Mouse (Mus musculus): ENCODE data around the gene Il7r.
"Not testable (repeated sequence)": the region's sequence is repeated elsewhere in the genome, so short reads cannot be mapped to it uniquely, and the experiment has no call there.

Gene Il7r

GRCm38 (mm10) chr15:9530076-9530475 lies at the start of gene Il7r:
TSS of gene Il7r (minus strand) at chr15:9530176.
- no peak for DNase-seq (ENCODE audit: low spot score)

GRCm38 (mm10) chr15:9577303-9577702 lies 47.3 kb upstream of the Il7r start:
- DNase-seq (ENCODE audit: low spot score), result peak; percentile 75

- DNase-seq (ENCODE audit: low spot score), result peak; percentile 88
These were observed 44.8 kb upstream of the Il7r start for GRCm38 (mm10) chr15:9574796-9575195.

- no peak for DNase-seq (ENCODE audit: low spot score)
These were observed 43.4 kb upstream of the Il7r start for GRCm38 (mm10) chr15:9573361-9573760.

GRCm38 (mm10) chr15:9572664-9573063 lies 42.7 kb upstream of the Il7r start:
- DNase-seq (ENCODE audit: low spot score), result peak; percentile 23

GRCm38 (mm10) chr15:9571896-9572295 lies 41.9 kb upstream of the Il7r start:
- DNase-seq (ENCODE audit: low spot score), result no peak

GRCm38 (mm10) chr15:9567316-9567715 lies 37.3 kb upstream of the Il7r start:
- DNase-seq (ENCODE audit: low spot score), result peak; percentile 41

- no peak for DNase-seq (ENCODE audit: low spot score)
These were observed 35.4 kb upstream of the Il7r start for GRCm38 (mm10) chr15:9565396-9565795.

GRCm38 (mm10) chr15:9564156-9564555 lies 34.2 kb upstream of the Il7r start:
- DNase-seq (ENCODE audit: low spot score), result peak; percentile 48

- not testable (repeated sequence) for DNase-seq (ENCODE audit: low spot score)
These were observed 27.3 kb upstream of the Il7r start for GRCm38 (mm10) chr15:9557264-9557663.

GRCm38 (mm10) chr15:9548951-9549350 lies 19.0 kb upstream of the Il7r start:
- DNase-seq (ENCODE audit: low spot score), result no peak

GRCm38 (mm10) chr15:9535200-9535599 lies 5.2 kb upstream of the Il7r start:
- peak; percentile 22 for DNase-seq (ENCODE audit: low spot score)

- peak; percentile 87 for DNase-seq (ENCODE audit: low spot score)
These were observed 3.5 kb upstream of the Il7r start for GRCm38 (mm10) chr15:9533356-9533902.

- DNase-seq (ENCODE audit: low spot score), result peak; percentile 83
These were observed 330 bp downstream of the Il7r start for GRCm38 (mm10) chr15:9529646-9530045.

GRCm38 (mm10) chr15:9528186-9528935 lies 1.6 kb downstream of the Il7r start:
- peak; percentile 80 for DNase-seq (ENCODE audit: low spot score)

GRCm38 (mm10) chr15:9526412-9526811 lies 3.6 kb downstream of the Il7r start:
- peak; percentile 15 for DNase-seq (ENCODE audit: low spot score)

- DNase-seq (ENCODE audit: low spot score), result no peak
These were observed 5.1 kb downstream of the Il7r start for GRCm38 (mm10) chr15:9524907-9525306.

- no peak for DNase-seq (ENCODE audit: low spot score)
These were observed 6.0 kb downstream of the Il7r start for GRCm38 (mm10) chr15:9523956-9524355.

GRCm38 (mm10) chr15:9523059-9523458 lies 6.9 kb downstream of the Il7r start:
- no peak for DNase-seq (ENCODE audit: low spot score)

GRCm38 (mm10) chr15:9492077-9492476 lies 37.9 kb downstream of the Il7r start:
- DNase-seq (ENCODE audit: low spot score), result no peak

GRCm38 (mm10) chr15:9489417-9490118 lies 40.4 kb downstream of the Il7r start:
- no peak for DNase-seq (ENCODE audit: low spot score)

- DNase-seq (ENCODE audit: low spot score), result no peak
These were observed 56.8 kb downstream of the Il7r start for GRCm38 (mm10) chr15:9473188-9473587.

- DNase-seq (ENCODE audit: low spot score), result no peak
These were observed 57.4 kb downstream of the Il7r start for GRCm38 (mm10) chr15:9472618-9473017.

Measured in T-cell, adult 2 months (primary cell).